Mouse (Mus musculus) ES-Bruce4 (cell line): ENCODE results near the gene Adamts20. TPM values are rescaled to one million over a fixed set of nuclear protein-coding genes. Genes with fewer than 3 reads are reported as not detected.
A peak's percentile ranks its signal among the peaks of the same experiment; 100 is the strongest.
"Not testable (repeated sequence)": the region's sequence is repeated elsewhere in the genome, so short reads cannot be mapped to it uniquely, and the experiment has no call there.

Experiments
- H3K27ac ChIP-seq: 2 replicates; pipeline ENCODE4 v1.5.1; 2012; ENCODE audit warnings: low read length, inconsistent platforms; ENCODE audit not compliant: insufficient read depth
- H3K27me3 ChIP-seq: 2 replicates; pipeline ENCODE4 v1.6.1; 2012; ENCODE audit warnings: mild to moderate bottlenecking, low read length, inconsistent platforms; ENCODE audit not compliant: control insufficient read depth, poor library complexity, insufficient read depth, severe bottlenecking
- H3K36me3 ChIP-seq: 2 replicates; pipeline ENCODE4 v1.6.1; 2012; ENCODE audit warnings: inconsistent platforms, mild to moderate bottlenecking, low read length, moderate library complexity; ENCODE audit not compliant: control insufficient read depth, poor library complexity, insufficient read depth, severe bottlenecking
- H3K4me1 ChIP-seq: one replicate; pipeline ENCODE4 v1.8.1; 2011; ENCODE audit warnings: low read length; ENCODE audit not compliant: control insufficient read depth, insufficient read depth
- H3K4me3 ChIP-seq: 2 replicates; pipeline ENCODE4 v1.5.1; 2011; ENCODE audit warnings: low read depth, mild to moderate bottlenecking, low read length
- H3K9ac ChIP-seq: 2 replicates; pipeline ENCODE4 v1.6.1; 2012; ENCODE audit warnings: low read depth, mild to moderate bottlenecking, inconsistent platforms; ENCODE audit not compliant: poor library complexity, severe bottlenecking
- H3K9me3 ChIP-seq: replicated peaks from 2 replicates; pipeline ENCODE4 v1.6.1; 2012; ENCODE audit warnings: mild to moderate bottlenecking, low read length, inconsistent platforms; ENCODE audit not compliant: control insufficient read depth, poor library complexity, insufficient read depth, severe bottlenecking
- CTCF ChIP-seq: IDR thresholded peaks from one replicate; pipeline ENCODE4 v1.8.1; 2011; ENCODE audit warnings: low read depth, low read length
- EP300 ChIP-seq: IDR thresholded peaks from 2 replicates; pipeline ENCODE4 v1.6.1; 2011; ENCODE audit warnings: low read depth, low read length; ENCODE audit not compliant: insufficient read depth
- POLR2A ChIP-seq: IDR thresholded peaks from one replicate; pipeline ENCODE4 v1.8.1; 2011; ENCODE audit warnings: low read length; ENCODE audit not compliant: insufficient read depth
- polyA plus RNA-seq: library from polyadenylated mRNA; stranded (reverse); fragments of >200 nt; gene quantifications from 2 replicates; pipeline ENCODE4 v1.2.4, GENCODE M21; 2011; ENCODE audit warnings: low read depth; ENCODE audit not compliant: missing spikeins, insufficient read depth, insufficient read length

Adamts20 gene
- polyA plus RNA-seq, 1 experiment: 0.42 TPM

GRCm38 (mm10) chr15:94403461-94404070 lies 61.7 kb downstream of the Adamts20 start:
- no peaks in the 10 kb centered on the region for H3K36me3 ChIP-seq
- H3K9ac ChIP-seq: peak overlapping the region; percentile 32; the same call in 1 of the 2 replicates
- peak overlapping the region; percentile 73 for H3K4me3 ChIP-seq
- H3K27me3 ChIP-seq: peaks cover 2% of the 10 kb centered on the region
- TF ChIP-seq EP300 (no peak), CTCF (no peak), POLR2A (no peak)
- no peaks in the 10 kb centered on the region for H3K4me1 ChIP-seq
- no peaks in the 10 kb centered on the region; the same call in 1 of the 2 replicates for H3K9me3 ChIP-seq
- no peak overlapping the region for H3K27ac ChIP-seq

- H3K4me1 ChIP-seq: no peaks in the 10 kb centered on the region
- no peak overlapping the region for H3K9ac ChIP-seq
- H3K36me3 ChIP-seq: no peaks in the 10 kb centered on the region
- no peak for TF ChIP-seq POLR2A
- TF ChIP-seq EP300: no peak
- no peak for TF ChIP-seq CTCF
- H3K27me3 ChIP-seq: peaks cover 2% of the 10 kb centered on the region
- H3K9me3 ChIP-seq: no peaks in the 10 kb centered on the region; the same call in 1 of the 2 replicates
- no peak overlapping the region; the same call in 1 of the 2 replicates for H3K4me3 ChIP-seq
- no peak overlapping the region for H3K27ac ChIP-seq
Observed at GRCm38 (mm10) chr15:94403018-94403417, 62.2 kb downstream of the Adamts20 start.

- H3K9me3 ChIP-seq: no peaks in the 10 kb centered on the region
- H3K27ac ChIP-seq: no peak overlapping the region
- H3K27me3 ChIP-seq: no peaks in the 10 kb centered on the region
- TF ChIP-seq CTCF (no peak), POLR2A (no peak), EP300 (no peak)
- H3K4me3 ChIP-seq: no peak overlapping the region
- H3K4me1 ChIP-seq: no peaks in the 10 kb centered on the region
- H3K9ac ChIP-seq: no peak overlapping the region
- H3K36me3 ChIP-seq: no peaks in the 10 kb centered on the region
Observed at GRCm38 (mm10) chr15:94392737-94393136, 72.5 kb downstream of the Adamts20 start.

- not testable (repeated sequence) for H3K27ac ChIP-seq, H3K36me3 ChIP-seq, H3K4me1 ChIP-seq, H3K9ac ChIP-seq, H3K4me3 ChIP-seq, H3K27me3 ChIP-seq, H3K9me3 ChIP-seq
- TF ChIP-seq CTCF: peak; percentile 8
Observed at GRCm38 (mm10) chr15:94390127-94390526, 75.1 kb downstream of the Adamts20 start.

- H3K27me3 ChIP-seq: peaks cover 2% of the 10 kb centered on the region; the same call in 1 of the 2 replicates
- H3K4me3 ChIP-seq: no peak overlapping the region
- H3K4me1 ChIP-seq: no peaks in the 10 kb centered on the region
- no peaks in the 10 kb centered on the region for H3K36me3 ChIP-seq
- no peak overlapping the region for H3K9ac ChIP-seq
- TF ChIP-seq POLR2A (no peak), CTCF (peak; percentile 30)
- no peaks in the 10 kb centered on the region for H3K9me3 ChIP-seq
- no peak overlapping the region for H3K27ac ChIP-seq
Observed at GRCm38 (mm10) chr15:94379425-94379824, 85.8 kb downstream of the Adamts20 start.

- Histone ChIP-seq H3K27ac (no peak overlapping the region), H3K9me3 (no peaks in the 10 kb centered on the region), H3K4me1 (no peaks in the 10 kb centered on the region), H3K9ac (no peak overlapping the region), H3K4me3 (no peak overlapping the region), H3K36me3 (no peaks in the 10 kb centered on the region), H3K27me3 (no peaks in the 10 kb centered on the region)
- TF ChIP-seq CTCF: no peak
- no peak for TF ChIP-seq EP300
- TF ChIP-seq POLR2A: no peak
Observed at GRCm38 (mm10) chr15:94372548-94372947, 92.7 kb downstream of the Adamts20 start.
